Mouse (Mus musculus): ENCODE data around the gene Obscn. TPM values are rescaled to one million over a fixed set of nuclear protein-coding genes. Genes with fewer than 3 reads are reported as not detected.

Gene Obscn
- total and polyA plus RNA-seq, 3 experiments, result 0.08 to 0.54 TPM; not detected in 1

- Histone ChIP-seq H3K9ac (ENCODE audit: control insufficient read depth, low read depth, low read length, poor library complexity, severe bottlenecking) (peak overlapping the region; percentile 93), H3K4me3 (ENCODE audit: control insufficient read depth in 1 of 2, insufficient read depth in 1 of 2, low read depth in 2 of 2, low read length in 2 of 2) (peak overlapping the region; percentile 75 to 81), H3K27ac (ENCODE audit: control insufficient read depth, low read depth, low read length) (peak overlapping the region; percentile 97), H3K4me1 (ENCODE audit: control insufficient read depth in 1 of 2, insufficient read depth in 2 of 2, low read length in 2 of 2) (peaks cover 22 to 37% of the 10 kb centered on the region in 2 experiments), H3K36me3 (ENCODE audit: control insufficient read depth in 1 of 2, insufficient read depth in 2 of 2, low read length in 2 of 2) (peaks cover 0 to 31% of the 10 kb centered on the region in 2 experiments; a peak in 2 of 4 replicates), H3K79me2 (ENCODE audit: control insufficient read depth, insufficient read depth, low read length, poor library complexity) (peaks cover 10% of the 10 kb centered on the region), H3K27me3 (ENCODE audit: control insufficient read depth in 1 of 2, insufficient read depth in 2 of 2, low read length in 2 of 2) (no peaks in the 10 kb centered on the region), H3K9me3 (replicated peaks; ENCODE audit: insufficient read depth, low read length) (no peaks in the 10 kb centered on the region)
- peak; percentile 97 for DNase-seq (ENCODE audit: low read depth, low spot score)
- TF ChIP-seq TBP (IDR thresholded peaks at IDR 0.05; ENCODE audit: low read depth, low read length) (peak; percentile 77; the same call in 1 of the 2 replicates), MYC (IDR thresholded peaks at IDR 0.05; ENCODE audit: low read depth, low read length) (peak; percentile 77; the same call in 1 of the 2 replicates), NRF1 (IDR thresholded peaks at IDR 0.05; ENCODE audit: insufficient read depth, low read depth, low read length, poor library complexity, severe bottlenecking) (peak; percentile 62), RCOR1 (IDR thresholded peaks at IDR 0.05; ENCODE audit: low read depth, low read length) (peak; percentile 95), UBTF (IDR thresholded peaks at IDR 0.05; ENCODE audit: borderline replicate concordance, insufficient read depth, low read depth, low read length) (no peak), GATA1 (IDR thresholded peaks at IDR 0.05; ENCODE audit: low read depth, low read length) (peak; percentile 100), MAFK (IDR thresholded peaks at IDR 0.05; ENCODE audit: borderline replicate concordance, low read depth, low read length) (peak; percentile 78; the same call in 1 of the 2 replicates), ZNF384 (IDR thresholded peaks at IDR 0.05; ENCODE audit: low read depth, low read length) (no peak), TCF12 (IDR thresholded peaks at IDR 0.05; ENCODE audit: low read depth, low read length) (peak; percentile 100), MEF2A (IDR thresholded peaks at IDR 0.05; ENCODE audit: extremely low read depth, insufficient replicate concordance, low read depth, low read length, poor library complexity, severe bottlenecking) (peak; percentile 39; the same call in 1 of the 2 replicates), SIN3A (IDR thresholded peaks at IDR 0.05; ENCODE audit: low read length) (peak; percentile 90), TAL1 (IDR thresholded peaks at IDR 0.05; ENCODE audit: low read length) (peak; percentile 93), MYB (IDR thresholded peaks at IDR 0.05; ENCODE audit: low read depth, low read length) (peak; percentile 97), HCFC1 (IDR thresholded peaks at IDR 0.05; ENCODE audit: low read depth, low read length) (peak; percentile 42; the same call in 1 of the 2 replicates), JUND (IDR thresholded peaks at IDR 0.05; ENCODE audit: low read depth, low read length) (0 out of 2 replicates have a peak, but pooled peaks have one; percentile 23), POLR2AphosphoS2 (IDR thresholded peaks at IDR 0.05; ENCODE audit: low read length) (peak; percentile 43; the same call in 1 of the 2 replicates), NELFE (IDR thresholded peaks at IDR 0.05; ENCODE audit: low read depth, low read length) (peak; percentile 46), MAZ (IDR thresholded peaks at IDR 0.05; ENCODE audit: low read depth, low read length) (no peak; the same call in 1 of the 2 replicates), CHD2 (IDR thresholded peaks at IDR 0.05; ENCODE audit: low read length) (no peak; the same call in 1 of the 2 replicates), BHLHE40 (IDR thresholded peaks at IDR 0.05; ENCODE audit: borderline replicate concordance, low read depth, low read length) (peak; percentile 83), EP300 (IDR thresholded peaks at IDR 0.05; ENCODE audit: low read depth in 1 of 2, low read length in 2 of 2) (peak; percentile 98 to 99), GABPA (IDR thresholded peaks at IDR 0.05; ENCODE audit: low read depth, low read length) (no peak), MXI1 (IDR thresholded peaks at IDR 0.05; ENCODE audit: low read depth, low read length) (peak; percentile 47), ETS1 (IDR thresholded peaks at IDR 0.05; ENCODE audit: low read depth, low read length) (peak; percentile 98), SMC3 (IDR thresholded peaks at IDR 0.05; ENCODE audit: low read depth, low read length) (no peak), POLR2A (IDR thresholded peaks at IDR 0.05; ENCODE audit: control insufficient read depth in 1 of 2, insufficient read depth in 1 of 2, low read depth in 1 of 2, low read length in 2 of 2, poor library complexity in 1 of 2) (peak in 1 of 2 experiments; percentile 44; a peak in 2 of 4 replicates), USF2 (IDR thresholded peaks at IDR 0.05; ENCODE audit: borderline replicate concordance in 1 of 2, insufficient read depth in 1 of 2, low read depth in 1 of 2, low read length in 2 of 2) (no peak), USF1 (IDR thresholded peaks at IDR 0.05; ENCODE audit: low read depth, low read length) (no peak)
These were observed 28.2 kb upstream of the Obscn start for GRCm38 (mm10) chr11:59164384-59164783.

All from MEL (cell line).